Mouse (Mus musculus) bone marrow macrophage, adult 2 months (primary cell): ENCODE results near the gene Slc34a1.

Source experiments
- CTCF ChIP-seq: IDR thresholded peaks from 2 replicates; pipeline ENCODE4 v1.5.1; 2012; ENCODE audit warnings: low read depth, mild to moderate bottlenecking, low read length, moderate library complexity
- POLR2A ChIP-seq: IDR thresholded peaks from 2 replicates; pipeline ENCODE4 v1.6.1; 2012; ENCODE audit warnings: mild to moderate bottlenecking, low read depth, low read length, borderline replicate concordance

- TF ChIP-seq CTCF, result no peak
- TF ChIP-seq POLR2A, result no peak
These were observed 22.1 kb upstream of the Slc34a1 start for GRCm38 (mm10) chr13:55375877-55376276.
